Mouse (Mus musculus) c-Kit-positive CD71-positive TER-119-negative erythroid progenitor cells, embryonic 14.5 days (primary cell): Measurements from ENCODE around the gene Prkg2.

ENCODE experiments used
- DNase-seq: peaks from one replicate; pipeline ENCODE4 v3.0.0-alpha.2; 2013; ENCODE audit warnings: low read depth

Gene Prkg2

DNA sequence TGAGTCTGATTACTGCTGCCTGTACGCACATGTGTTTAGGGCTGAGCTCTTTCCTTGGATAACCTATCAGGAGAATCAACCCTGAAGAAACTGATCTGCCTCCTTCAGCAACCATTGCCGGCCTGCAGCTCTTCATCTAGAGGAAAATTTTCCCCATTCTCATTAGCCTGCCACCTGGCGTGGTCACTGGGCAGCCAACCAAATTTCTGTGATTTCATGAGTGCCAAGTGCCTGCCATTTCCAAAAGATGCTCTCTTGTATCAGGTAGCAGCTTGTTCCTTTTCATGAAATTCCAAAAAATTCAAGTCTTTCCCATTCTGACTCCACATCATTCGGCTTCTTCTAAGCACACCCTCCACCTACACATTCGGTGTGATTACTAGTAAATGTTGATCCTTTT lies 136.2 kb downstream of the Prkg2 start:
- no peak for DNase-seq

DNA sequence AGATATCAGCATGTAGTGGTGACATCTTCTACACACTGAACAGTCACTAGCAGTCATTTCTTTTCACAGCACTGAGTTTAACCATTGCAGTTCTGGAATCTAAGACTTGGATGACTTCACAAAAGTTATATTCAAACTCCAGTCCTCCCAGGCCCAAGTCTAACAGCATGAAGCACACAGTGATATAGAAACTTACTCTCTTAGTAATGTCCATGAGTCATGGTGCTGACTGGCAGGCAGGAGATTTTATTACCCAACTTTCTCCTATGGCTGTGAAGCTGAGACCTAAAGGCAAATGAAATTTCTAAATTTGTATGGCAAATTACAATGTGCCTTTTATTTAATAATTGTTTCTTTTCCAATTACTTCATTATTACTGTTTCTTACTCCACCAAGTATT lies 139.2 kb downstream of the Prkg2 start:
- DNase-seq = no peak

DNA sequence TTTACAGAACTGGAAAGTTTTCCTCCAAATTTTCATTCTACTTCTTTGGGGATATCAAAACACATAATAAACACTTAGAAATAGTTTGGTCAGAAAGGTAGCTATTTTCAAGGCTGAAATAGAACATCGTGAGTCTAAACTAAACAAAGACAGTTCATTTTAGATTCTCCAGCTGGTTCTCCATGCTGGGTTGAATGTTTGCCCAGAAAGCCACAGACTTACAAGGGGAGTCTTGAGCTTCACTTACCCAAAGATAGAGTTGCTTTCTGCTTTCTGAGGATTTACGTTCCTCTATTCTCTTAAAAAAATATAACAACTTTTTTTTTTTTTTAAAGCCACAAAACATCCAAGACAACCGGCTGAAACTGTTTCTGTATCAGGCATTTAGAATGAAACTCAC lies 142.9 kb downstream of the Prkg2 start:
- DNase-seq = no peak

DNA sequence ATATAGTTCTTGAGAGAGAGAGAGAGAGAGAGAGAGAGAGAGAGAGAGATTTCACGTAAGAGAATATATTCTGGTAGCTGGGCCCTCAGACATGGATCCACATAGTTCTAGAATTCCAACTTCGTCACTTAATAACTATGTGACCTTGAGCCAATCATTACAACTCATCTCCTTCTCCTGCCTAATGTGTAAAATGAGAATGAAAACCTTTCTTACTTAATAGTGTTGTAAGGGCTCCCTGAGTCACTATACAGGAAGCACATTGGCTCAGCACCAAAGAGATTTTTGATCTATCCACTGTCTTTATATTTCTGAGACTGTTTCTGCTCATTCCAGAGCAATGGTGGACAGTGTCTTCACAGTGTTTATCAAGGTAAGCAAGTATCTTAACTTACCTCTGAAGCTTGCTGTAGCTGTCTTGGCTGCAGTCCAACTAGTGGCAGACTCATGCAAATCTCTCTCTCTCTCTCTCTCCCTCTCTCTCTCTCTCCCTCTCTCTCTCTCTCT lies 146.6 kb downstream of the Prkg2 start:
- DNase-seq = no peak

DNA sequence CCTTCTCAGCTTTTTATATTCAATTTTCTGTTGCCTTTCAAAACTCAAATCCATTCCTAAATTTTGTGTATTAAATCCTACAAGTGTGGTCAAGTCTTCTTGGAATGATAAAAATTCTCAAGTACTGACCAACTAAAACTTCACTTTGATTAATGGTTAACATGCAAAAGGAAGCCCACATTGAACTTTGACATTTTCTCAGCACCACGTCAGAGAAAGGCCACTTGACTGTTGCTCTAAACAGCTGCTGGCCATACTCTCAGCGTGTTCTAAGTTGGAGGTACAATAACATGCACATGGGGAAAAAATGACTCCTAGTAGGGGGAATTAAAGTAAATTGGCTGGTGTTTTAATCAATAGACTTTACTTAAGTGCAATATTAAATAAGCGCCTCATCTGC lies 155.1 kb downstream of the Prkg2 start:
- no peak for DNase-seq
